Mouse (Mus musculus) cortical plate, adult 2 months (tissue): ENCODE data around the gene Gcm2.

ENCODE experiments used
- CTCF ChIP-seq: fragments of 200-500 bp; IDR thresholded peaks from 2 replicates; pipeline ENCODE4 v1.5.1; 2011; ENCODE audit warnings: mild to moderate bottlenecking, control low read depth, low read length; ENCODE audit not compliant: insufficient read depth; ENCODE audit errors: extremely low read depth
- POLR2A ChIP-seq: fragments of 200-500 bp; IDR thresholded peaks from 2 replicates; pipeline ENCODE4 v1.6.1; 2011; ENCODE audit warnings: mild to moderate bottlenecking, low read length, control low read depth; ENCODE audit not compliant: insufficient read depth; ENCODE audit errors: extremely low read depth

GRCm38 (mm10) chr13:41079421-41079780 is 31.4 kb downstream of the Gcm2 start, which contains the start of gene Mak:
- no peak for TF ChIP-seq CTCF
- TF ChIP-seq POLR2A: no peak
